Mouse (Mus musculus): ENCODE data around the gene Zfp692. TPM values are rescaled to one million over a fixed set of nuclear protein-coding genes. Genes with fewer than 3 reads are reported as not detected.

Zfp692 gene
- 34.0 and 34.3 TPM in 2 replicates for polyA plus RNA-seq (2015; fragmentation: Nextera tagmentation; extraction: Ambion mirVana)

DNA sequence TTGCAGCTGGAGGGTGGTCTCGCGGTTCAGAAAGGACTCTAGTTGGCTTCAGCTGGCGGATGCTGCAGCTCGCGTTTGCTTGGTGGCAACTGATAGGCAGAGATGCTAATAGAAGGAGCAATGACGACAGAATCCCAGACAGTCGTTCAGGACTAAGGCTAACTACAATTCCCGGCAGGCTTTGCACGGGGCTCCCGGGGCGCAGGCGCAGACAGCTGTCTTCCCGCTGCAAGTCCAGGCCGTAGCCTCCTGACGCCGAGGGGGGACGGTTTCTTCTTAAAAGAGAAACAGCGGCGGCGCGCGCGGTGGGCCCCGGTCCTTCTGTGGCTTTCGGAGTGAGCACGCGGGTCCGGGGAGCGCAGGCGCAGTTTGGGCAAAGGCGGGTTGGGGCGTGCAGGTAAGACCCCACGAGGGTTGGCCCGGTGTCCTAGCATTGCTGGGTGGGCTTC lies at the start of gene Zfp692:
Zfp692 (plus strand) TSS at position 210 of the 449 bp plus-strand sequence.
- ATAC-seq (replicated peaks), result peak; percentile 87
- WGBS, result under 1% methylated on average over 33 of the region's 34 CpGs
- Histone ChIP-seq H3K27ac (replicated peaks) (peak within 1 kb of the TSS; percentile 81), H3K4me2 (replicated peaks) (peak within 1 kb of the TSS; percentile 92), H3K36me3 (no peaks in the 10 kb centered on the region), H3K4me1 (peaks cover 20% of the 10 kb centered on the region), H3K27me3 (no peaks in the 10 kb centered on the region), H3K9ac (replicated peaks) (peak within 1 kb of the TSS; percentile 59), H3K4me3 (peak within 1 kb of the TSS; percentile 48), H3K9me3 (no peaks in the 10 kb centered on the region)

GRCm38 (mm10) chr11:58257816-58258215 lies 49.1 kb upstream of the Zfp692 start:
- Histone ChIP-seq H3K36me3 (no peaks in the 10 kb centered on the region), H3K4me2 (replicated peaks) (no peak overlapping the region), H3K4me1 (no peaks in the 10 kb centered on the region), H3K9ac (replicated peaks) (no peak overlapping the region), H3K9me3 (no peaks in the 10 kb centered on the region), H3K27me3 (no peaks in the 10 kb centered on the region), H3K4me3 (no peak overlapping the region), H3K27ac (replicated peaks) (no peak overlapping the region)
- no peak for ATAC-seq (replicated peaks)
- 71% methylated on average over 5 of the region's 5 CpGs for WGBS

GRCm38 (mm10) chr11:58260156-58260555 lies 46.7 kb upstream of the Zfp692 start:
- no peak for ATAC-seq (replicated peaks)
- no peak overlapping the region for H3K4me3 ChIP-seq
- H3K4me1 ChIP-seq, result no peaks in the 10 kb centered on the region
- H3K9me3 ChIP-seq, result no peaks in the 10 kb centered on the region
- no peak overlapping the region for H3K27ac ChIP-seq (replicated peaks)
- H3K9ac ChIP-seq (replicated peaks), result no peak overlapping the region
- no peaks in the 10 kb centered on the region for H3K36me3 ChIP-seq
- no peak overlapping the region for H3K4me2 ChIP-seq (replicated peaks)
- 88% methylated on average over 4 of the region's 4 CpGs for WGBS
- H3K27me3 ChIP-seq, result no peaks in the 10 kb centered on the region

GRCm38 (mm10) chr11:58261826-58262225 lies 45.0 kb upstream of the Zfp692 start:
- Histone ChIP-seq H3K4me1 (no peaks in the 10 kb centered on the region), H3K9me3 (no peaks in the 10 kb centered on the region), H3K9ac (replicated peaks) (no peak overlapping the region), H3K4me2 (replicated peaks) (no peak overlapping the region), H3K27me3 (no peaks in the 10 kb centered on the region), H3K36me3 (no peaks in the 10 kb centered on the region), H3K4me3 (no peak overlapping the region), H3K27ac (replicated peaks) (no peak overlapping the region)
- 88% methylated on average over 4 of the region's 4 CpGs for WGBS
- ATAC-seq (replicated peaks), result no peak

DNA sequence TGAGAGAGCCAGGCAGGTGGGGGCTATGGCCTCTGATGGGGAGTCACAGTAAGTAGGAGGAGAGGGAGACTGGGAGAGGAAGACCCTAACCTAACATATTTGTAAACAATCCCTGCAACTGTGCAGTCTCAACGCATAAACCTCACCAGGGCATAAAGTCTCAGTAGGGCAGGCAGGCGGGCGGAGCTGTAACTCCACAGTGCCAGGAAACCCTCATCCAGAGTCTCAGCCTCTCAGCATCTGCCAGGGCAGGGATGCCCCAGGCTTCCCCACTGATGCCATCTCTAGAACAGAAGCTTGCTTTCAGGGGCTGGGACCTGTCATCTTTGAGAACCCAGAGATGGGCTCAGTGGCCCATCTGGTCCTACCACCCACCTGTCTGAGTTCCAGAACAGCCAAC lies 44.5 kb upstream of the Zfp692 start:
- H3K27ac ChIP-seq (replicated peaks), result no peak overlapping the region
- H3K27me3 ChIP-seq, result no peaks in the 10 kb centered on the region
- no peaks in the 10 kb centered on the region for H3K36me3 ChIP-seq
- no peaks in the 10 kb centered on the region for H3K9me3 ChIP-seq
- no peak overlapping the region for H3K9ac ChIP-seq (replicated peaks)
- H3K4me3 ChIP-seq, result no peak overlapping the region
- ATAC-seq (replicated peaks), result no peak
- no peaks in the 10 kb centered on the region for H3K4me1 ChIP-seq
- no peak overlapping the region for H3K4me2 ChIP-seq (replicated peaks)
- WGBS, result 96% methylated on average over 3 of the region's 3 CpGs

- no peak overlapping the region for H3K4me3 ChIP-seq
- no peaks in the 10 kb centered on the region for H3K9me3 ChIP-seq
- H3K4me1 ChIP-seq, result no peaks in the 10 kb centered on the region
- no peak overlapping the region for H3K9ac ChIP-seq (replicated peaks)
- no peak for ATAC-seq (replicated peaks)
- H3K27ac ChIP-seq (replicated peaks), result no peak overlapping the region
- H3K36me3 ChIP-seq, result no peaks in the 10 kb centered on the region
- no peaks in the 10 kb centered on the region for H3K27me3 ChIP-seq
- no peak overlapping the region for H3K4me2 ChIP-seq (replicated peaks)
- 71% methylated on average over 2 of the region's 2 CpGs for WGBS
Measured at GRCm38 (mm10) chr11:58263516-58263915, 43.4 kb upstream of the Zfp692 start.

GRCm38 (mm10) chr11:58264546-58264945 lies 42.3 kb upstream of the Zfp692 start:
- no peak for ATAC-seq (replicated peaks)
- no peaks in the 10 kb centered on the region for H3K4me1 ChIP-seq
- H3K9ac ChIP-seq (replicated peaks), result no peak overlapping the region
- H3K27me3 ChIP-seq, result no peaks in the 10 kb centered on the region
- H3K9me3 ChIP-seq, result no peaks in the 10 kb centered on the region
- H3K4me2 ChIP-seq (replicated peaks), result no peak overlapping the region
- H3K27ac ChIP-seq (replicated peaks), result no peak overlapping the region
- H3K36me3 ChIP-seq, result no peaks in the 10 kb centered on the region
- H3K4me3 ChIP-seq, result no peak overlapping the region
- 88% methylated on average over 9 of the region's 9 CpGs for whole genome bisulfite sequencing

DNA sequence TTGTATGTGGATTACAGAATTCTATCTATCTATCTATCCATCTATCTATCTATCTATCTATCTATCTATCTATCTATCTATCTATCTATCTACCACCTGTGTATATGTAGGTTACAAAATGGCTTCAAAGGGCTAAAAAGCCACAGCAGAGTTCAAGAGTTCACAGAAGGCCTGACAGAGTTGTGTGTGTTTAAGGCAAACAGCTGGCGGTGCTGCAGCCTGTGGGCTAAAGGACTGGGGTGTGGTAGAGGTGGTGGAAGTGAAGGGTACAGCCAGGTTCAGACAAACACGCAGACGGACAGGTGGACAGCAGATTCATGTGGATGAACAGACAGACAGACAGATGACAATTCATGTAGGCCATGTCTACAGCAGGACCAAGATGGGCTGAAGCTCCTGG lies 38.6 kb upstream of the Zfp692 start:
- no peak for ATAC-seq (replicated peaks)
- 96% methylated on average over 3 of the region's 3 CpGs for WGBS
- H3K36me3 ChIP-seq, result no peaks in the 10 kb centered on the region

DNA sequence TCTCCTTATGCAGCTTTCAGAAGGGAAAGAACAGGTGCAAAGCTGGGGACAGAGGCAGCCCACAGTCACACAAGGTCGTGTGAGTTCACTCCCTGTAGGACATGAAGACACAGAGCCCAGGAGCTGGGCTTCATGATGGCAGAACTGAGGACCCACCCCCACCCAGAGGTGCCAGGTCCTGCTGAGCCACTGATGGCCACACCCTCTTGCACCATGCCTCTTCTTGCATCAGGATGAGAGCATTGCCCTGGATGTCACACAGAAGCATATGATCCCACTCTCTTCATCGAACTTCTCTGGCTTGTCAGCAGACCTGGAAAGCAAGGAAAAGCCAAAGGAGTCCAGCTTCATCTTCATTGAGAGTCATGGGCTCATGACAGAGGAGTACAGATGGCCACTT lies 32.3 kb upstream of the Zfp692 start, which contains the start of gene 4930438A08Rik:
4930438A08Rik (plus strand) TSS at position 228 of the 400 bp plus-strand sequence.
- no peak for ATAC-seq (replicated peaks)
- no peak within 1 kb of the TSS for H3K4me3 ChIP-seq
- WGBS, result 55% methylated on average over 2 of the region's 2 CpGs

More for the DNA sequence above, 38.6 kb upstream of the Zfp692 start:
- no peaks in the 10 kb centered on the region for H3K4me1 ChIP-seq
- no peak overlapping the region for H3K27ac ChIP-seq (replicated peaks)
- H3K4me2 ChIP-seq (replicated peaks), result no peak overlapping the region
- H3K27me3 ChIP-seq, result no peaks in the 10 kb centered on the region
- H3K9ac ChIP-seq (replicated peaks), result no peak overlapping the region
- H3K4me3 ChIP-seq, result no peak overlapping the region
- no peaks in the 10 kb centered on the region for H3K9me3 ChIP-seq

DNA sequence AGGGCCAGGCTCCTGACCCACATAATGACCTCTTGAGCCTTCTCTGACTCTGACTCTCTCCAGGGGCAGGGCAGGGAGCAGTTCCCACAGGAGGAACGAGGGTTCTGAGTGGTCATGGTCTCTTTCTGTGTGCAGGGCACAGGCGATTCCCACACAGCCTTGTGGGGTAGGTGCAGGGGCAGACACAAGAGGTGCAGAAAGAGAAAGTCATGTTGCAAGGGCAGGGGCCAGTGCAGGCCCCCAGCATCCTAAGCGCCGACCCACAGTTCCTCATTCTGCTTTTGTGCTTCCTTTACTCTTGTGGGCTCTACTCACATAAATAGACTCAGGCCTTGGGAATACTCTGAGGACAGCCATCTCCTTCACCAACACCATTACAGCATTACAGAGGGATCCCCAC lies 31.1 kb upstream of the Zfp692 start:
- Histone ChIP-seq H3K27me3 (no peaks in the 10 kb centered on the region), H3K4me1 (no peaks in the 10 kb centered on the region), H3K36me3 (no peaks in the 10 kb centered on the region), H3K9ac (replicated peaks) (no peak overlapping the region), H3K4me2 (replicated peaks) (no peak overlapping the region), H3K4me3 (no peak overlapping the region), H3K27ac (replicated peaks) (no peak overlapping the region), H3K9me3 (no peaks in the 10 kb centered on the region)
- no peak for ATAC-seq (replicated peaks)
- 83% methylated on average over 4 of the region's 4 CpGs for WGBS

More for the DNA sequence above, 32.3 kb upstream of the Zfp692 start, which contains the start of gene 4930438A08Rik:
- no peaks in the 10 kb centered on the region for H3K9me3 ChIP-seq
- H3K36me3 ChIP-seq, result no peaks in the 10 kb centered on the region
- no peak within 1 kb of the TSS for H3K9ac ChIP-seq (replicated peaks)
- no peaks in the 10 kb centered on the region for H3K27me3 ChIP-seq
- H3K4me2 ChIP-seq (replicated peaks), result no peak within 1 kb of the TSS
- H3K4me1 ChIP-seq, result no peaks in the 10 kb centered on the region
- no peak within 1 kb of the TSS for H3K27ac ChIP-seq (replicated peaks)

GRCm38 (mm10) chr11:58281970-58282496 lies 24.8 kb upstream of the Zfp692 start:
- WGBS, result 91% methylated on average over 13 of the region's 13 CpGs
- Histone ChIP-seq H3K4me3 (no peak overlapping the region), H3K36me3 (no peaks in the 10 kb centered on the region), H3K4me2 (replicated peaks) (no peak overlapping the region), H3K4me1 (no peaks in the 10 kb centered on the region), H3K9ac (replicated peaks) (no peak overlapping the region), H3K9me3 (no peaks in the 10 kb centered on the region), H3K27me3 (no peaks in the 10 kb centered on the region), H3K27ac (replicated peaks) (no peak overlapping the region)
- no peak for ATAC-seq (replicated peaks)

GRCm38 (mm10) chr11:58282518-58282917 lies 24.4 kb upstream of the Zfp692 start:
- H3K4me3 ChIP-seq, result no peak overlapping the region
- 92% methylated on average over 5 of the region's 5 CpGs for WGBS
- H3K4me1 ChIP-seq, result no peaks in the 10 kb centered on the region
- no peaks in the 10 kb centered on the region for H3K9me3 ChIP-seq
- ATAC-seq (replicated peaks), result no peak
- H3K4me2 ChIP-seq (replicated peaks), result no peak overlapping the region
- H3K27me3 ChIP-seq, result no peaks in the 10 kb centered on the region
- no peaks in the 10 kb centered on the region for H3K36me3 ChIP-seq
- H3K27ac ChIP-seq (replicated peaks), result no peak overlapping the region
- H3K9ac ChIP-seq (replicated peaks), result no peak overlapping the region
